Mouse (Mus musculus): ENCODE measurements around the gene Morn1.
A peak's percentile ranks its signal among the peaks of the same experiment; 100 is the strongest.

Gene Morn1

DNA sequence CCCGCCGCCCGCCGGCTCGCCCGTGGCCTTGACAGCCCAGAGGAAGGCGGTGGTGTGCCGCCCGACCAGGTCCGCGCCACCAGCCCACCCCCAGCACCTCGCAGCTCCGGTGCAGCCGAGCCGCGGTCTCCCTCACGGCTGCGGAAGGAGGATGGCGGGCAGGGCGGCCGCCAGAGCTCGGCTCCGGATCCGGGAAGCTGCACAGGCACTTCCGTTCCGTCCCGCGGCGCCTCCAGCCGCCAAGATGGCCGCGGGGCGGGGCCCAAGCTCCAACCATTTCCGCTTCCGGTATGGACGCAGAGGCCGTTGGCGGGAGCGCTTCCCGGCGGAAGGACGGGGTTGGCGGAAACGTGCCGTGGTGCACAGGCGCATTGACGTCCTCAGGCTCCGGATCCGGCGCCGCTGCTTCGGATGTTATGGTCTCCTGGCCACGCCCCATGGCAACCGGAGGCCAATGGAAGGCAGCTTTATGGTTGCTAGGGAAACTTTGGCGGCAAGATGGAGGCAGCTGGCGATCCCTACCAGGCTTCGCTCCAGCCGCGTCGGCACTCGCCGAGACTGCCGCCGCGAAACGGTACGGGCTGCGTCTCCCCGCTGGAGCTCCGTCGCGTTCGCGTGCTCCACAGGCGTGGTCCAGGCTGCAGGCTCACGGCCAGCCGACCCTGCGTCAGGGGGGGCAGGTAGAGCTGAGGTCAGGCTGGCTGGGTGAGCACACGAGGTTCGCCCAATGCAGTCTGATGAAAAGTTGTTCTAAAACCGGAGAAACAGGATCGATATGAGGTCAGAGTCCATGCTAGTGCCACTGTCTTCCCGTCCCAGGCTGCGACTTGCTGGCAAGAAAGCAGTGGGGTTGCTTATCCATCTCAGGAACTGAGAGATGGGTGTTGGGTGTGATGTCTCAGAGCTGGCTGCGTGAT is at the start of gene Morn1, which contains the start of gene Rer1:
TSS of gene Morn1 (plus strand) at position 470 of the 917 bp plus-strand sequence.
TSS of gene Rer1 (minus strand) at position 275 of the 917 bp plus-strand sequence.
- DNase-seq (ENCODE audit: low spot score): peak; percentile 98

DNA sequence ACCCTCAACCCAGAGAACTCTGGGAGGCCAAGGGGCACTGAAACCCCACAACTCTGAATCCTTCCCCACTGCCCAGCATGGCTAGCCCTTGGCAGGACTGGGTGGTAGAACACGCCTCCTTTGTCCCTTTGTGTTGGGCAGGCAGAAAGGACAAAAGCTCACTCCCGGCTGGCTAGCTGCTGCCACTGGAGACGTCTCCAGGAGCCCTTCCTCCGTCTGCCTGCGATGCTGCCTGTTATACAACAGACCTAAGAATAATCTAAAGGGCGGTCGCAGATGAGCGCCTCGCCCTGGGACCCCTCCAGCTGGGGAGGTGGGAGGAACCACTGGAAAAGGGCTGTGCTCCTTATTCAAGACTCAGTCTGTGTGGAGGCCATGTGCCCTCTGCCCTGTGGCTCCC is 46.2 kb upstream of the Morn1 start:
- DNase-seq (ENCODE audit: low spot score): no peak

DNA sequence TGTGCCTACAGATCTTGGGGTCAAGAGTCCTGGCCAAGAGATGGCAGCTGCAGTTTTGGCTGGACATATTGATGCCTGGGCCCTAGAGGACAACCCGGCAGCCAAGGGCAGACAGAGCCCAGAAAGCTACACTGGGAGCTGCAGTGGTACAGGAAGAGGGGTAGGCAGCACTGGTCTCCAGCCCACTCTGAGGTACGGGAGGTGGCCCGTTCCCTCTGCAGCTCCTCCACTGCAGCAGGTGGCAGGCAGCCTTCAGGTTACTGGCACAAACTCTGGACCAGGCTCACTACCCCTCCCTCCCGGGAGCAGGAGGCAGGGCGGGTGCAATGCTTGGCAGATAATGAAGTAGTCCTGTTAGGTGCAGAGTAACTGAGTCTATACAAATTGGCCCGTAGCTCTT is 45.7 kb upstream of the Morn1 start:
- no peak for DNase-seq (ENCODE audit: low spot score)

DNA sequence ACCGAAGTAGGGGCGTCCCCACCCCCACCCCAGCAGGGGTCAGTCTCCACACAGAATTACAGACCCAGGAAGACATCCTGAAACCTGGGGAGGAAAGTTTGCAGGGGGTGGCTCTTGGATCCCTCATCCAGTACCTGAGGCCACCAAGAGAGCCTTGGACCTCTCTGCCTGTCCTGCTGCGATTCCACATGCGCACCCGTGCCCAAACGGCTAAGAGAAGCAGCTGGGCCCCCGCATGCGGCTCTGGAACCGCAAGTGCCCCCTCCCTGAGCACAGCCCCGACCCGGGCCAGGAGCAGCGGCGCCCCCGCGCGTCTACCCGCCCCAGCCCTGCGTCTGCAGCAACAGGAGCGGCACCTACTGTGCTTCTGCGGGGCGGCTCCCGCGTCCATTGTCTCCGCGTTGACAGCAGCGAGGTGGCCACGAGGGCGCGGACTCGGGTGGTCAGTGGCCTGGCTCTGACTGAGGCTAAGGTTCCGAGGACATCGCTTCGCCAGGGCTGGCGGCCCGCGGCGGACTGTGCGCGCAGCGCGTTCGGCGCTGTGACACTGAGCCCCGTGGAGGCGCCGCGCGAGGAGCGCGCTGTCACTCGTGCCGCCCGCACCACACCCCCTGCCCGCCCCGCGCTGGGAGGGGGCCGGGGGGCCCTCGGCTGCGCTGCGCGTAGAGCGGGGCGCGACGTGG is 43.6 kb upstream of the Morn1 start:
- DNase-seq (ENCODE audit: low spot score): no peak

DNA sequence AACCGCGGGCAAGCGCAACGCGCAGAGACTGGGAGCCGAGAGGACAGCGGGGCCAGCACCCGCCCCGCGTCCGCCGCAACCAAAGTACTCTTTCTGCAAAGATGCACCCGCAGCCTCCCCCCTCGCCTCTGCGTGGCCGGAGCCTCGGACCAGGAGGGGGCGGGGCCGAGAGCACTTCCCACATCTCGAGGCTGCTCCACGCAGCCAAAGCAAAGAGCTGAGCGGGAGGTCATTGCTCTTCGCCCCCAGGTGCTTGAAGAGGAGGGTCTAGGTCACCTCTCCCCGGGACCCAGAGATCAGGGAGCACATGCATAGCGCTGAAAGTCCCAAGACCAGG is 43.1 kb upstream of the Morn1 start:
- DNase-seq (ENCODE audit: low spot score): no peak

DNA sequence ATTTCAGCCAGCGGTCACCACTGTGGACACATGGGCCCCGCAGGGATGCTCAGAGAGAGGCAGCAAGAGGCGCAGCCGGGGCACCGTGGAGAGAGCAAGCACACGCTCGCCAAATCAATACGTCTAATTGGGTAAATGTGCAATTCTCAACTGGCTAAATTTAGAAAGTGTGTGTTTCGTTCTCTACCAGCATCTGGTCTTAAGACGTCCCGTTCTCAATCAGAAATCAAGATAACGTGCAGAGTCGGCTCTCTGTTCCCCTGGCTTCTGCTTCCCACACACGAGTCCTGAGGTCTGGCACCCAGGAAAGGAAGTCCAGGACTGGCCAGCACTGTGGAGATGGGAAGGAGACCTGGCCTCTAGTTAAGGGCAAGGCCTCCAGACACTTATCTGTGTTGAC is 39.7 kb upstream of the Morn1 start:
- DNase-seq (ENCODE audit: low spot score): no peak

DNA sequence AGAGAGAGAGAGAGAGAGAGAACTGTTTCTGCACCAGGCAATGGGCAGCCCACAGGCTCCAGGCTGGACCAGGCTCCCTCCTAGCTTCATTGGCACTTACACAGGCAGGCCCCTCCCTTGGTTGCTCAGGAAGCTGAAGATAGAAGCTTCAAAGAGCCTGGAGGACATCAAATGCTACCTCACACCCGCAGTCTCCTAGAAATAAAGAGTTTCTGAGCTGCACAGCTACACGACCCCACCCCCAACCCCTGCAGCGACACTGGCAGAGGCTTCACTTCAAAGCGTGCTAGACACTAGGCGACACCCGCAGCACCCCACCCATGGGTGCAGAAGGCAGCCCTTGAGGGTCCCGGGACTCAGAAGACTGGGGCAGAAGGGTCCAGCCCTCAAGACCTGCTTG is 36.3 kb upstream of the Morn1 start:
- no peak for DNase-seq (ENCODE audit: low spot score)

DNA sequence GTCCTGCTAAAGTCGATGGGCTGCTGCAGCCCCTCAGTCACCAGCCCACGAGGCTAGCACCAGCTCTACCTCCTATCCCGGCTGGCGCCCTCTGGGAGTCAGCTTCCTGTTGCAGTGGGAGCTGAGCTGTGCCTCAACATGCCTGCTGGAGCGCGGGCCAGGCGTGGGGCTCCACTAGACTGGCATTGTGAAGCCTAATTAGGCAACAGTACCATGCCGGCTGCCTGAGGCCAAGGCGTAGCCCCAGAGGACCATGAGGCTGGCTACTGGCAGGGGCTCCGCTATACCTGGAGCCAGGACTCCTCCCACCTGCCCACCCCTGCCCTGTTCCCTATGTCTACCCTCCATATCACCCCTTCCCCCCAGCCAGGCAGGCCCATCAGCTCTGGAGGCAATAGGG is 29.7 kb upstream of the Morn1 start, which contains the start of gene Plch2:
TSS of gene Plch2 (minus strand) at position 61 of the 400 bp plus-strand sequence.
- DNase-seq (ENCODE audit: low spot score): no peak

DNA sequence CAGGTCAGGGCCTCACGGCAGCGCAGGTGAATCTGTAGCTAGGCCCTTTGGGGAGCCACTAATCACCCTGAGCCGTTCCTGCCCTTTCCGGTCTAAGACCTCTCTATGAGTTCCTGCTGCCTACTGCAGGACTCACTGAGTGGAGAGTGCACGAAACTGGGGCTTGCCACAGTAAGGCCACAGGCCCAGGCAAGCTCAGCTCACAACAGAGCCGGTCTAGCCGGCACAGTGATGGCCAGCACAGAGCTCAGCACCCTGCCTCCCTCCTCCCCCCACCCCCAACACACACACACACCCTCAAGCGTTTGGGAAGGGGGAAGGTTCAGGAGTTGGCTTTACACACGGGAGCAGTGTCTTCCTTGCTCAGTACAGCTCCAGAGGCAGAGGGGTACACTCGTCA is 28.1 kb upstream of the Morn1 start:
- DNase-seq (ENCODE audit: low spot score): no peak

DNA sequence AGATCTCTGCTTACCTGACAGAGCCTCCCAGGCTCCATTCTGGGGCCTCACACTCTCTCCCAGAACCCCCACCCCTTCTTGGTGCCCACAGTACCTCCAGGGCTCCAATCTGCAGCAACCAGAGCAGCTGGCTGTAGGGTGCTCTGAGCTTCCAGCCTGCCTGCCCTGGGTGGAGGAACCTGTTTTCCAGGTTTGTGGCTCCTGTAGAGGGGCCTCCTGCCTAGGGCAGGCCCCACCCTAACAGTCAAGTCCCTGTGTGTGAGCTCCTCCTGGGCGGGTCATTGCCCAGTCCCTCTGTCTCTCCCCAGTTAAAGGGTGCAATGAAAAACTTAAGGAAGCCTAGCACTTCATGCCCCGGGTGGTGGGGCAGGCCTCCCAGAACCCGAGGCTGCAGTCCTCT is 22.5 kb upstream of the Morn1 start:
- no peak for DNase-seq (ENCODE audit: low spot score)

DNA sequence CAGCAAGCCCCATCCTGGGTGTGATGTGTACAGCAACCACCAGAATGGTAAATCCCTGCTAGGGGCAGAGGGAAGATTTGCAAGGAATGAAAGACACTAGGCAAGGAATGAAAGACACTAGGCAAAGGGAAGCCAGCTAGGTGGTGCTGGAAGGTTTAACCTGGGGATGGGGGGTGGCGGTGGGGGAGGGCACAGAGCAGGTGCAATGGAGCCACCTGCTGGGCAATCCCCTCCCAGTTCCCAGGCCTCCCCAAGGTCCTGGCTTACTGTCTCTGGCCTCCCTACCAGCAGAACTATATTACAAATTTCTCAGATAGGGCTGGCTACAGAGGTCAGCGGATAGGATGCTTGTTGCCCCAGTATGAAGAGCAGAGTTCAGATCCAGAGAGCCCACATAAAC is 21.9 kb upstream of the Morn1 start:
- DNase-seq (ENCODE audit: low spot score): no peak

DNA sequence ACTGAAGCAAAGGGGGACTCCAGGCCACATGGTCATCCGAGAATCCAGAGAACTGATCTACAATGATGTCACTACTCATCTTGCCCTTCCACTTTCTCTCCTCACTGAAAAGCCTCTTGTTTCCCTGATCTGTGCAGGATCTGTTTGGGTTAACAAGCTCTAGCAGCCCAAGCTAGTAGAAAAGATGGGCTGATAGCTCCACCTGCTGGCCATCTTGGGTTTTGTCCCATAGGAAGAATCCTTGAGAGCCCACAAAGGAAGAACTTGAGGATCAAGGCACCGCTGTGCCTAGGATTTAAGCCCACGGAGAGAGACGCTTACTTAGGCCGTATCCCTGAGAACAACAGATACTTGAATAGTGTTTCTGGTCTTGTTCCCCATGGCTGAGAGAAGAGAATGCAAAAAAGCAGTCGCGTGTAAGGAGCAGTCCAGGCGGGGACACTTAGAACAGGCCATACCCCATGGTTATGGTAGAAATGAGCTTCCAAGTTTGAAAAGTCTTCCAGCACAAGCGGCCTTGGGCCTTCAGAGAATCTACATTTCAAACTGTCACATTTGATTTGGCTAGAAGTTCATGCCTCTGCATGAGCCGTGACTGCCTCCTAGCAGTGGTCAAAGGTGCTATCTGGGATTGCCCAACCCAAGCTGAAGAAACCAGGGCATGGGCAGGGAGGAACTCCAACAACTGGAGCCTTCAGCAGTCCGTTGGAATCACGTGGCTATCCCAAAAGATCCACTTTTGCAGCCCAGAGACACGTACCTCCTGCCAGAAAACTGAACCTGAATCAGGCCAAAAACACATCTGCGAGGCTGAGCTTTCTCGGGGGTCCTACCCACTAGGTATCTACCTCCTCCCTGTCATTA is 20.2 kb upstream of the Morn1 start:
- DNase-seq (ENCODE audit: low spot score): peak; percentile 74

DNA sequence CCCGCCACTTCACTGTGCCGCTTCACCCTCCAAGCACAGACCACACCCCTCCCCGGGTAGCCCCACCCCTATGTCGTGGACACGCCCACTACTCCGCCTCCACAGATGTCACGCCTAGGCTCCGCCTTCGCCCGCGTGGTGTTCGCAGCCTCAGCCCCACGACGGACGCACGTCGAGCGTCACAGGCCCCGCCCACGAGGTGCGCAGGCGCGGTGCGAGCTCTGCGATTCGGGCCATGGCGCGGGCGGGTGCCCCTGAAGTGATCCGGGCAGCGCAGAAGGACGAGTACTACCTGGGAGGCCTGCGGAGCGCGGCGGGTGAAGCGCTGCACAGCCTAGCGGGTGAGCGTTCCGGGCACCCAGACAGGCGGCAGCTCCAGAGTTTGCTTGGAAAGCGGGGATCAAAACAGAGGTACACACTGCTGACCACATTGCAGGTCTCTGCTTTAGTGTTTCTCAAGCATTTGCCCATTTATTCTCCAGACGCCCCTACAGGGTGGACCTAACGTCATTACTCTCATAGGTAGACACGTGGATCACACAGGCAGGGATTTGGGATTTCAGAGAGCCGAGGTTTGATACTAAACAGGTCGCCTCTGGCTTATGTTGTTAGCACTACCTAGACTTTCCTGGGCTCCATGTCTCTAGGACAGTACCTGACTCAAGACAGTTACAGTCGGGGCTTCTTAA is 19.4 kb upstream of the Morn1 start, which contains the start of gene Pex10:
TSS of gene Pex10 (plus strand) at position 183 of the 689 bp plus-strand sequence.
- peak; percentile 100 for DNase-seq (ENCODE audit: low spot score)

DNA sequence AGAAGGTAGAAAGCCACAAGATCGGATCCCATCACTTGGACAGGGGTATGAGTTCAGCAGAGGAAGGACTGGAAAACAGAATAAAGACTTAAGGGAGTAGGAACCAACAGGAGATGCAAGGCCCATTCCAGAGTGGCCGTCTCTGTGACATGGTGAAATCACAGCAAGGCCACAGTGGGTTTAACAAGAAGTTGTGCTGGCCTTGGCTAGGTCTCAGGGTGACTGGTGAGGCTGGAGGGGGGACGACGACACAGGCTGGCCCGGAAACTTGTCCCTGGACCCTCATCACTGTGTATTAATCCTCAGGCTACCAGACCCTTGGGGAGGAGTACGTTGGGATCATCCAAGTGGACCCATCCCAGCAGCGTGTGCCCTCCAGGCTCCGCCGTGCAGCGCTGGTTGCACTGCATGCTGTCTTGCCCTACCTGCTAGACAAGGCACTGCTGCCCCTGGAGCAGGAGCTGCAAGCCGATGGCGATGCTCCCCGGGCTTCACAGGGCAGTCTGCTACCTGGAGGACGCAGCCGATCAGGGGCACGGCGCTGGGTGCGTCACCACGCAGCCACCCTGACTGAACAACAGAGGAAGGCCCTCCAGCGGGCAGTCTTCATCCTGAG is 17.9 kb upstream of the Morn1 start:
- no peak for DNase-seq (ENCODE audit: low spot score)

DNA sequence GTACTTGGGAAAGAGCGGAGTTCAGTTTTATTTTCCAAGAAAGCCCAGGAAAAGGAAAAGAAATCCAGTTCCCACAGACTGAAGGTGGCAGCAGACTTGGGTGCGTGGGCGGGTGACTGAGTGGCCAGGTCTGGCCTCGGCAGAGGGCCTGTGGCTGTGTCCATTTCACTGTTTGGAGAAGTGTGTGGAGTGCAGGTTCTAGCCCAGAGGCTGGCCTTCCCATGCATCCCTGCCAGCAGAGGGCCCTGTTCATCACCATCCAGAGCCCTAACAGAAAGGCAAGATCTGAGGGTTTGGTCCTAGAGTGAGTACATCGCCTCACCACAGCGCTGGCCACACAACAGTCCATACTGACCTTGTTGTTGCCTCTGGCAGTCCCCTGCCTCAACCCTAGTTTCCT is 17.2 kb upstream of the Morn1 start:
- DNase-seq (ENCODE audit: low spot score): no peak

DNA sequence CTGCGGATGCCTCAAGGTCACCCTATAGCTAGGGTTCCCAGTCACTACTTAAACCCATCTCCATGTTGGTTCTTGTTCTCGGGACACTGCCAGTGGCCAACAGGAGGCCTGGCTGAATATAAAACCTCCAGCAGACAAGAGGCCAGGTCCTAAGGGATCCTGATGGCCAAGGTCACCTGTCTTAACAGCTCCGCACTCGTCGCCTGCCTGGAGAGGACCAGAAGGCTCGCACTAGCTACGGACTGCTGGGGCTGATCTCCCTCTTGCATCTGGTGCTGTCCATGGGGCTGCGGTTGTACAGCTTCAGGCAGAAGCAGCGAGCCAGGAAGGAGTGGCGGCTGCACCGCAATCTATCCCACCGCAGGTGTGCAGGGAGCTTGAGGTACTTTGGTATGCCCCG is 16.2 kb upstream of the Morn1 start:
- no peak for DNase-seq (ENCODE audit: low spot score)

DNA sequence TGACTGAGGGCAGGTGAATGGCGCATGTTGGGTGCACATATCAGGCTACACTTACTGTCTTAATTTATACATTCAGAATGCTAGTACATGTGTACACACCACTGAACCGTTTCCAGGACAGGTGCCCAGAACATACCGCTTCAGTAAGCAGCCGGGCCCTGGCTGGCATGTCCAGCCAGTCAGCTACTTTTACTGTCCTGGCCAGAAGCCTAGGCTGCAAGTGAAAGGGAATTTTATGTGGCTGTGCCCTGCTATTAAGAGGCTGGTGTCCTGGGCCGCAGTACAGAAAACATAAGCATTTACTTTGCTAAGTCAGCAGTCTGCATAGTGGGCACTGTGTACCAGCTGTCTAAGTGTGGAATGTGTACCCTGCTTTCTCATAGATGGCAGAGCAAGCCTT is 15.5 kb upstream of the Morn1 start:
- no peak for DNase-seq (ENCODE audit: low spot score)

DNA sequence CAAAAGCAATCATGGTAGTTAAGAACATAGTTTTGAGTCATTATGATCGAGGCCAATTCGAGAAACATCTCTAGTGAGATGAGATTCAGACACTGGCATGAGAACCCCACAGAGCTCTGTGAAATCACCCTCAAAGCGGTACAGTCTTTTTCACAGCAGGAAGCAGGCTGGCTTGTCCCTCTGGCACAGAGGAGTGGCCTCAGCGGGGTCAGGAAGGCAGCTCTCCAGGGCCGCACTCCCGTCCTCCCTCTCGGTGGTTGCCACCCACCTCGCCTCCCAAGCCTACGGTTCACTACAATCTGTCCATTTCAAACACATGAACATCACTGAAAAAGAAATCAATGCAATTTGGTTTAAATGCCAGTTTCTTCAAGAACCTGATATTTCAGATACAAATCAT is 12.0 kb upstream of the Morn1 start:
- DNase-seq (ENCODE audit: low spot score): no peak

DNA sequence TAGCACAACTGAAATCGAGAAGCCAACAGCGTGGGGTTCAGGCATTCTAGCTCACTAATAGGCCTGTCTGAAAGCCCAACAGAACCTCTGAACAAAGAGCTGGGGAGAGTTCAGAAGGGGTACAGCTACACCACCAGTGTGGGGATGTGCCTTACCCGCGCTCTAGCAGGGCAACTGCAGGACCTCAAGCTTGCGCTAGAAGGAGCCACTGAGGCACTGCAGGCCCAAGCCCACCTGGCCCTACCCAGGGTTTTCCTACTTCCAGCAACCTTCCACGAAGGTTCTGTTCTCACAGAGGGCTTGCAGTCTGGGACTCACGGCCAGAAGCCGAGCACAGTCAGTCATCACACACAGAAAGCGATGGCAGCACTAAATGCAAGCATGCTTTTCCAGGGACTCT is 11.2 kb upstream of the Morn1 start:
- no peak for DNase-seq (ENCODE audit: low spot score)

DNA sequence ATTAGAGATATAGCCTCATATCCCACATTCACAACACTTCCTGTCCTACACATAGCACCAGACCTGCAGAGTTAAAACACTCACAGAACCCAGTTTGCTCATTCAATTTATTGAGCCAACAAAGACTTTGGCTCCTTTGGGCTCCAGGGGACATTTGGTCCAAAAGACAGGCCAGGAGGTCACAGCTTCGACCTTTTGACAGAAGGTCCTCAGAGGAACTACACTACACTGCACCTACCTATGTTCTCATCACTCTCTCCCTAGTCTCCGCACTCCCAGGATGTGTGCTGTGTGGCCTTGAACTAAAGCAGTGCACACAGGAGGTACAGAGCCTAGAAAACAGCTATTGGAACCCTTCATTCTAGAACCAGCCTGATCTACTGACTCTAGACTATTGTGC is 10.6 kb upstream of the Morn1 start:
- no peak for DNase-seq (ENCODE audit: low spot score)

DNA sequence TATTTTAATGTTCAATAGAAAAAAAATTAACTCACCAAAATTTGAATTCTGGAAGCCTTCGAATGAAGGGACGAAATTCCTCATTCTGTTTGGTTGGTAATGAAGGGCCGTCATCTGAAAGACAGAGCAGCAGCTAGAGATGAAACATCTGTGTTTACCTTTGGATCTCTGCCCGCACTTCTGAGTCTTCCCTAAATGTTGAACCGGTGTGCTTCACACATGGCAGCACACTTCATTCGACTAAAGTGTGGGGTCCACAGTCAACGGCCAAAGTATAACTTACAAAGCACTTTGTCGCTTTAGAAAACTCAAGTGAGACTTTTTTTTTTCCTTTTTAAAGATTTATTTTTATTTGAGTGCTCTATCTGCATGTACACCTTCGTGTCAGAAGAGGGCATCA is 9.7 kb upstream of the Morn1 start:
- DNase-seq (ENCODE audit: low spot score): no peak

Data from spleen, adult 12 weeks (tissue).